Mouse (Mus musculus): ENCODE data around the gene Pip5k1b. TPM values are rescaled to one million over a fixed set of nuclear protein-coding genes. Genes with fewer than 3 reads are reported as not detected.

Pip5k1b gene
- total and polyA plus RNA-seq, 3 experiments: 14.6 to 23.1 (median 22.2) TPM

GRCm38 (mm10) chr19:24576125-24576524 lies 20.5 kb upstream of the Pip5k1b start:
- Histone ChIP-seq H3K4me1 (ENCODE audit: control insufficient read depth, insufficient read depth, low read length) (no peaks in the 10 kb centered on the region), H3K79me2 (replicated peaks; ENCODE audit: control insufficient read depth, insufficient read depth, low read length) (no peaks in the 10 kb centered on the region), H3K36me3 (ENCODE audit: control insufficient read depth, insufficient read depth, low read length) (no peaks in the 10 kb centered on the region), H3K9ac (ENCODE audit: low read depth, low read length) (no peak overlapping the region), H3K27me3 (ENCODE audit: control insufficient read depth, insufficient read depth, low read length) (no peaks in the 10 kb centered on the region), H3K4me3 (no peak overlapping the region), H3K27ac (no peak overlapping the region)
- no peak for DNase-seq
- intact Hi-C loops (cut with DNase I): no loop called here
- WGBS: 92% methylated on average over 13 of the region's 13 CpGs
- TF ChIP-seq CTCF (IDR thresholded peaks at IDR 0.05): no peak
- TF ChIP-seq EP300 (IDR thresholded peaks at IDR 0.05; ENCODE audit: insufficient read depth, low read depth, low read length): no peak
- no peak for TF ChIP-seq POLR2A (IDR thresholded peaks at IDR 0.05; ENCODE audit: insufficient read depth, low read depth, low read length)

GRCm38 (mm10) chr19:24571756-24572181 lies 16.1 kb upstream of the Pip5k1b start:
- H3K9ac ChIP-seq (ENCODE audit: low read depth, low read length): no peak overlapping the region
- peak overlapping the region; percentile 53 for H3K27ac ChIP-seq
- no peaks in the 10 kb centered on the region for H3K4me1 ChIP-seq (ENCODE audit: control insufficient read depth, insufficient read depth, low read length)
- DNase-seq: peak; percentile 41 to 70
- TF ChIP-seq CTCF (IDR thresholded peaks at IDR 0.05): peak; percentile 42
- TF ChIP-seq POLR2A (IDR thresholded peaks at IDR 0.05; ENCODE audit: insufficient read depth, low read depth, low read length): no peak
- TF ChIP-seq EP300 (IDR thresholded peaks at IDR 0.05; ENCODE audit: insufficient read depth, low read depth, low read length): peak; percentile 88; the same call in 1 of the 2 replicates
- intact Hi-C loops (cut with DNase I): no loop called here
- H3K4me3 ChIP-seq: no peak overlapping the region
- no peaks in the 10 kb centered on the region for H3K36me3 ChIP-seq (ENCODE audit: control insufficient read depth, insufficient read depth, low read length)
- no peaks in the 10 kb centered on the region for H3K27me3 ChIP-seq (ENCODE audit: control insufficient read depth, insufficient read depth, low read length)
- WGBS: 16% methylated on average over 7 of the region's 7 CpGs
- H3K79me2 ChIP-seq (replicated peaks; ENCODE audit: control insufficient read depth, insufficient read depth, low read length): no peaks in the 10 kb centered on the region

DNA sequence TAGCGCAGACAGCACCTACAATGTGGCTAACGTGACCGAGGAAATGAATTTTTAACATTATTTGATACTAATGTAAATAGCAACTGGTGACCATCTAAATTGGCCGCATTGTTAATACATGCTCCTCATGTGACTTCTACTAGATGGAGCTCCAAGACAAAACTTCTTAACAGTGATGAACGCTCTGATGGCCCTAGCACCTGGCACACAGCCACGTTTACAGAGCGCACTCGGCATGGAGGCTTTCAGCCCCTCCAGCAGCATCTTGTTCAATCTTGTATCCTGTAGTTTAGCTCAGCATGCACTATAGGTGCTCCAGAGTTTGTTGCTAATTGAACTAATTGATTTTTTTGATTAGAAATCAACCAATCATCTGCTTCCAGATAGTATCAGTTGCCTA lies 15.3 kb upstream of the Pip5k1b start:
- Histone ChIP-seq H3K4me3 (no peak overlapping the region), H3K36me3 (ENCODE audit: control insufficient read depth, insufficient read depth, low read length) (no peaks in the 10 kb centered on the region), H3K4me1 (ENCODE audit: control insufficient read depth, insufficient read depth, low read length) (no peaks in the 10 kb centered on the region), H3K9ac (ENCODE audit: low read depth, low read length) (no peak overlapping the region), H3K27ac (no peak overlapping the region; the same call in 1 of the 2 replicates), H3K79me2 (replicated peaks; ENCODE audit: control insufficient read depth, insufficient read depth, low read length) (no peaks in the 10 kb centered on the region), H3K27me3 (ENCODE audit: control insufficient read depth, insufficient read depth, low read length) (no peaks in the 10 kb centered on the region)
- WGBS: 72% methylated on average over 8 of the region's 8 CpGs
- no peak for DNase-seq
- no peak for TF ChIP-seq EP300 (IDR thresholded peaks at IDR 0.05; ENCODE audit: insufficient read depth, low read depth, low read length)
- no peak for TF ChIP-seq POLR2A (IDR thresholded peaks at IDR 0.05; ENCODE audit: insufficient read depth, low read depth, low read length)
- no peak for TF ChIP-seq CTCF (IDR thresholded peaks at IDR 0.05)
- intact Hi-C loops (cut with DNase I): no loop called here

DNA sequence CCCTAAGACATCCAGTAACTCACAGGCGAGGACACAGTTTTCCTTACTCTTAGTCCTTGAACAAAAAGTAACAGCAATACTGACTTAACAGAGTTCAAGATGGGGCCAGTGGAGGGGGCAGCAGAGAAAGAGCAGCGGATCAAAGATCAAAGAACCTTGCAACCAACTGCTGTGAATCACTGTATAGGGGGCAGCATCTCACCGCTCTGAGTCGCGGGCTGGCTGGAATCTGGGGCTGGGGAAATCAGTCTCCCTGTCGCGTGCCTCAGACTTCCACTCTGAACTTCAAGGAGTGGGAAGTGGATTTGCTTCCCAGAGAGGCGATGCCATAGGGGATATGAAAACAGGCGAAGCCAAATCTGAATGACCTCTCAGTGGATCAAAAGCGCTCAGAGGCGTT lies 1.8 kb upstream of the Pip5k1b start:
- TF ChIP-seq CTCF (IDR thresholded peaks at IDR 0.05) (peak; percentile 53), POLR2A (IDR thresholded peaks at IDR 0.05; ENCODE audit: insufficient read depth, low read depth, low read length) (no peak)
- H3K79me2 ChIP-seq (replicated peaks; ENCODE audit: control insufficient read depth, insufficient read depth, low read length): no peaks in the 10 kb centered on the region
- peaks cover 2% of the 10 kb centered on the region for H3K4me1 ChIP-seq (ENCODE audit: control insufficient read depth, insufficient read depth, low read length)
- H3K36me3 ChIP-seq (ENCODE audit: control insufficient read depth, insufficient read depth, low read length): no peaks in the 10 kb centered on the region
- no peak overlapping the region for H3K27ac ChIP-seq
- no peak overlapping the region for H3K4me3 ChIP-seq
- intact Hi-C loops (cut with DNase I): loop anchor here (2.0 to 5.0 kb wide), 4 partner anchors 47 to 257 kb away; no protein-coding TSS in a partner anchor
- peak; percentile 20 to 29 for DNase-seq
- peaks cover 3% of the 10 kb centered on the region; the same call in 1 of the 2 replicates for H3K27me3 ChIP-seq (ENCODE audit: control insufficient read depth, insufficient read depth, low read length)
- H3K9ac ChIP-seq (ENCODE audit: low read depth, low read length): no peak overlapping the region
- WGBS: 5% methylated on average over 11 of the region's 11 CpGs

DNA sequence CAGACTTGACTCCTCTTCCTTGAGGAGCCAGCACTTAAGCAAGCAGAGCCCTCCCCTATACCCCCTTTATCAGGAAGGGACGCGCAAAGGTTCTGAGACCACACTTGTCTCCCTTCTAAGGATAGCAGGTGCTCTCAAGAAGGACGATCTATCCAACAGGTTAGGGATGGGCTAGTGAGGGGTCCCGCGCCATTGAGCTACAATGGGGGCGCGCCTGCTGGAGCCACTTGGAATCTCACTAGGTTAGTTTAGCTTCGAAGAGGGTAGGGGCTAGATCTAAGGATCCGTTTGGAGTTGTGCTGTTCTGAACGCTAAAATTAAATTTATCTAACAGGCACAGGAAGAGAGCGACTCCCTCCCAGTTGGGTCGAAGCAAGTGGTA lies 904 bp upstream of the Pip5k1b start:
- Histone ChIP-seq H3K4me3 (peak overlapping the region; percentile 68), H3K9ac (ENCODE audit: low read depth, low read length) (peak overlapping the region; percentile 91), H3K36me3 (ENCODE audit: control insufficient read depth, insufficient read depth, low read length) (no peaks in the 10 kb centered on the region), H3K27ac (peak overlapping the region; percentile 74), H3K4me1 (ENCODE audit: control insufficient read depth, insufficient read depth, low read length) (peaks cover 2% of the 10 kb centered on the region), H3K79me2 (replicated peaks; ENCODE audit: control insufficient read depth, insufficient read depth, low read length) (no peaks in the 10 kb centered on the region), H3K27me3 (ENCODE audit: control insufficient read depth, insufficient read depth, low read length) (peaks cover 3% of the 10 kb centered on the region; the same call in 1 of the 2 replicates)
- no peak for DNase-seq
- intact Hi-C loops (cut with DNase I): loop anchor here (1.0 to 5.0 kb wide), 5 partner anchors 48 to 256 kb away; partner anchors contain the start of gene Fam122a
- no peak for TF ChIP-seq EP300 (IDR thresholded peaks at IDR 0.05; ENCODE audit: insufficient read depth, low read depth, low read length)
- TF ChIP-seq CTCF (IDR thresholded peaks at IDR 0.05): no peak
- no peak for TF ChIP-seq POLR2A (IDR thresholded peaks at IDR 0.05; ENCODE audit: insufficient read depth, low read depth, low read length)
- WGBS: 1% methylated on average over 12 of the region's 12 CpGs

DNA sequence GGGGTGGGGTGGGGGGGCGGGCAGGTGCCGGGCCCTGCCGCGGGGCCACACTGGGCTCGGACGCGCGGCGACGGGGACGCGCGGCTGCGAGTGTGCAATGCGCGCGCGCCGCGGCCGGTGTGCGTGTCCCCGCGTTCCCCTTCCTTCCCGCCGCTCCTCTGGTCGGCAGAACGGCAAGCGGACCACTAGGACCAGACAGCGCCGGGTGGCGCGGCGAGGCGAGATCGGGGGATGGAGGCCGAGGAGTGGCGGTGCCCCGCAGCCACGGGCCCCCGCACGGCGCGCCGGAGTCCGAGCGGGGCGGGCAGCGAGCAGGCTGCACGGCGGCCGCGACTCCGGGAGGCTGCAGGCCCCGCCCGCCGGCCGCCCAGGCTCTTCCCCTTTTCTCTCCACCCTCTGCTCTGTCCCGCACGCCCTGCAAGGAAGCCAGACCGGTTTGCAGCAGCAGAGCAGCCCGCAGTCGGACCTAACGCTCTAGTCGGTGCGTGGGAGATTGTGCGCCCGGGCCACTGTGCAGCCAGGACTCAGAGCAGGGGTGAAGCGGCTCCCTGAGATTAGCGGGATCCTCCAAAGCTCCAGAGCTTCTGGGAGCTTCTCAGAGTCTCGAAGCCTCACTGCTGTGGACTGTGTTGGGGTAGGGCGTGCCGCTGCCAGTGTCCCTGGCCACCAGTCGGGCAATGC lies 372 bp upstream of the Pip5k1b start:
- H3K4me3 ChIP-seq: peak overlapping the region; percentile 68
- peaks cover 2% of the 10 kb centered on the region for H3K4me1 ChIP-seq (ENCODE audit: control insufficient read depth, insufficient read depth, low read length)
- H3K36me3 ChIP-seq (ENCODE audit: control insufficient read depth, insufficient read depth, low read length): no peaks in the 10 kb centered on the region
- intact Hi-C loops (cut with DNase I): loop anchor here (1.0 to 5.0 kb wide), 5 partner anchors 49 to 255 kb away; partner anchors contain the start of gene Fam122a
- H3K27me3 ChIP-seq (ENCODE audit: control insufficient read depth, insufficient read depth, low read length): peaks cover 3% of the 10 kb centered on the region; the same call in 1 of the 2 replicates
- TF ChIP-seq CTCF (IDR thresholded peaks at IDR 0.05) (no peak), POLR2A (IDR thresholded peaks at IDR 0.05; ENCODE audit: insufficient read depth, low read depth, low read length) (peak; percentile 51; the same call in 1 of the 2 replicates), EP300 (IDR thresholded peaks at IDR 0.05; ENCODE audit: insufficient read depth, low read depth, low read length) (no peak)
- H3K79me2 ChIP-seq (replicated peaks; ENCODE audit: control insufficient read depth, insufficient read depth, low read length): no peaks in the 10 kb centered on the region
- under 1% methylated on average over 60 of the region's 74 CpGs for WGBS
- H3K27ac ChIP-seq: peak overlapping the region; percentile 74
- H3K9ac ChIP-seq (ENCODE audit: low read depth, low read length): peak overlapping the region; percentile 91
- DNase-seq: peak; percentile 77 to 83
